Mouse (Mus musculus): ENCODE results near the gene Tcte2. TPM values are rescaled to one million over a fixed set of nuclear protein-coding genes. Genes with fewer than 3 reads are reported as not detected.
"Not testable (repeated sequence)": the region's sequence is repeated elsewhere in the genome, so short reads cannot be mapped to it uniquely, and the experiment has no call there.

The Tcte2 gene
- 0.25 TPM in 1 of 2 replicates, not detected in the other for total RNA-seq (2017)

DNA sequence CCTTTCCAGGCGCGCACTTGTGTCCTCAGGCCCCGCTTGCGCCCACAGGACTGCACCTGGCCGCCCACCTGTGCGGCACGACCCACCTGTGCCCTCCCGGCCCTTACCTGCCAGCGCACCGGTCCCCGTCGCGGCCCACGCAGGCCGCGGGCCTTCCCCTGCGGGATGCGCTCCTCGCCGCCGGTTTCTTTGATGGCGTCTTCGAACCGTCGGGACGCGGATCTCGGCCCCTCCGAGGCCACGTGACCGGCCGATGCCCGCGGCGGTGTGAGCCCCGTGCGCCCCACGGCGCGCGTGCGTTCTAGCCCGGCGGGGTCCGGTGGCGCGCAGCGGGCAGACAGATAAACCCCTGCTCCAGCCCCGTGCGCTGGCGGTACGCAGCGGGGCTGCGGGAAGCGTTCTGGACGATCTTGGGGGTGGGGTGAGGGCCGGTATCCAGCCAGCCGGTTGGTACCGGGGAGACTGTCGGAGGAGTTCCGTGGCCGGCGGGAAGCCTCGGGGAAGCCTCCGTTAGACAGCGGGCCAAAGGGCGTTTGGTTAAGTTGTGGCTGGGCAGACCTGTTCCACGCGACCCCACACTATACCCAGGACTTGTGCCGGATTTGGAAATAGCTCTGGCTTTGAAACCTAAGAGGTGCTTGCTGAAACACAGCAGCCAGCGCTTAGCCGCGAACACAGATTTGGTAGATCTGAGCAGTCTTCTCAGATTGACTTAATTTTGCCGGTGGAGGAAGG, at the start of gene Tcte2:
Tcte2 (minus strand) TSS at position 647 of the 735 bp plus-strand sequence.
- ATAC-seq (replicated peaks in 1 of 2; ENCODE audit: insufficient read depth in 1 of 2, low FRiP score in 2 of 2, low TSS enrichment in 1 of 2, low read depth in 1 of 2, poor library complexity in 2 of 2, severe bottlenecking in 2 of 2): peak in 1 of 2 experiments; percentile 33; a peak in 3 of 4 replicates

DNA sequence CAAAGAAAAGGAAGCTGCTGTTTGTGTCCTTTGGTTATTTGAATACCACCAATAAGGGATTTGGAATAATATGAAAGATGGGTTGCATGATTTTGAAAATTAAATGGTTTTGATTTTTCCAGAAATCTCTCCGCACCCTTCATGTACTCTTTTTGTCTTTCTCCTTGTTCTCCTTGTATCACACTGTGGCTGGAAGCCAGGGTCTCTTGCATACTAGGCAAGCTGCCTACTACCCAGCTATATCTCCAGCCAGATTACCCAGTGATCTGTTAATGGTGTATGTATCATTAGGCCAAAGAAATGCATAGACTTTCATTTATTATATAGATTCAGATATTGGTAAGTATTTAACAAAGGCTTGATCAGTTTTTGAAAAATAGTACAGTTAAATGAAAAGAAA, 44.4 kb upstream of the Tcte2 start:
- ATAC-seq (replicated peaks in 1 of 2; ENCODE audit: insufficient read depth in 1 of 2, low FRiP score in 2 of 2, low TSS enrichment in 1 of 2, low read depth in 1 of 2, poor library complexity in 2 of 2, severe bottlenecking in 2 of 2): no peak

DNA sequence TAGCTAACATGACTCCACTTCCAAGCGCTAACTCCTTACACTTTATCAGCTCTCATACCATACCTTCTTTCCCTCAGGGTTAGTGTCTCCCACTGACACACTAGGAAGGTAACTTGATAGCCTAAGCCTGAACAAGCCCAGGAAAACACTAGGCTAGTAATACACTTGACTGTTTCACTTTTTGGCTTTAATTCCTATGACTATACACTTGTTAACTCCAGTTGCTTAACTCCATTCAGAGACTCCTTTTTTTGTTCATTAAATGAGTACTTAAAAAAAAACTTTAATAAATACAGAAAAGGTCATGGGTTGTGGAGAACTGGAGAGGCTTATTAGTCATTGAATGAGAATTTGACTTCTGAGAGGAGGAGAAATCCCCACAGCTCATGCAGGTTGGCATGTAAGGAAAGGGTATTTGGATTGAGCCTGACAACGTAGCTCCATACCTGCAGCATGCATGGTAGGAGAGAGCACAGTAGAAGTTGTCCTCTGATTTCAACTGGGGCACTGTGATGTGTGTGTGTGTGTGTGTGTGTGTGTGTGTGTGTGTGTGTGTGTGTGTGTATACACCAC, 41.3 kb upstream of the Tcte2 start:
- ATAC-seq (replicated peaks in 1 of 2; ENCODE audit: insufficient read depth in 1 of 2, low FRiP score in 2 of 2, low TSS enrichment in 1 of 2, low read depth in 1 of 2, poor library complexity in 2 of 2, severe bottlenecking in 2 of 2): no peak

- no peak for ATAC-seq (replicated peaks in 1 of 2; ENCODE audit: insufficient read depth in 1 of 2, low FRiP score in 2 of 2, low TSS enrichment in 1 of 2, low read depth in 1 of 2, poor library complexity in 2 of 2, severe bottlenecking in 2 of 2)
These were observed 36.1 kb upstream of the Tcte2 start for GRCm38 (mm10) chr17:13797691-13798090.

GRCm38 (mm10) chr17:13790033-13790432, 28.4 kb upstream of the Tcte2 start:
- not testable (repeated sequence) for ATAC-seq (replicated peaks in 1 of 2; ENCODE audit: insufficient read depth in 1 of 2, low FRiP score in 2 of 2, low TSS enrichment in 1 of 2, low read depth in 1 of 2, poor library complexity in 2 of 2, severe bottlenecking in 2 of 2)

GRCm38 (mm10) chr17:13783469-13783868, 21.8 kb upstream of the Tcte2 start:
- ATAC-seq (replicated peaks in 1 of 2; ENCODE audit: insufficient read depth in 1 of 2, low FRiP score in 2 of 2, low TSS enrichment in 1 of 2, low read depth in 1 of 2, poor library complexity in 2 of 2, severe bottlenecking in 2 of 2): no peak

DNA sequence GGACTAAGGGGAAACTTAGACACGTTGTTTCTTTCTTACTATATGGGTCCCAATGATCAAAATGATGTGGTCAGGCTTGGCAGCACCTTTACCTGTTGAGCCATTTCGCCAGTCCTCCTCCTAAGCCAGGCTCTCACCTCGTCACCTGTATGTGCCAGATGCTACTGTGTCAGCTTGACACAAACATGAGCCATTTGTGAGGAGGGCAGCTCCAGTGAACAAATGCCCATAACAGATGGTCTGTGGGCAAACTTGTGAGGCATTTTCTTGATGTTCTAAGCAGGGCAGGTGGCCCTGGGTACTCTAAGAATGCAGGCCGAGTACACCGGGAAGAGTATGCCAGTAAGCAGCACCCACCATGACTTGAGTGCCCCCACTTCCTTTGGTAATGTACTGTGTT, 20.3 kb upstream of the Tcte2 start:
- ATAC-seq (replicated peaks in 1 of 2; ENCODE audit: insufficient read depth in 1 of 2, low FRiP score in 2 of 2, low TSS enrichment in 1 of 2, low read depth in 1 of 2, poor library complexity in 2 of 2, severe bottlenecking in 2 of 2): no peak

GRCm38 (mm10) chr17:13778865-13779264, 17.2 kb upstream of the Tcte2 start:
- no peak for ATAC-seq (replicated peaks in 1 of 2; ENCODE audit: insufficient read depth in 1 of 2, low FRiP score in 2 of 2, low TSS enrichment in 1 of 2, low read depth in 1 of 2, poor library complexity in 2 of 2, severe bottlenecking in 2 of 2)

DNA sequence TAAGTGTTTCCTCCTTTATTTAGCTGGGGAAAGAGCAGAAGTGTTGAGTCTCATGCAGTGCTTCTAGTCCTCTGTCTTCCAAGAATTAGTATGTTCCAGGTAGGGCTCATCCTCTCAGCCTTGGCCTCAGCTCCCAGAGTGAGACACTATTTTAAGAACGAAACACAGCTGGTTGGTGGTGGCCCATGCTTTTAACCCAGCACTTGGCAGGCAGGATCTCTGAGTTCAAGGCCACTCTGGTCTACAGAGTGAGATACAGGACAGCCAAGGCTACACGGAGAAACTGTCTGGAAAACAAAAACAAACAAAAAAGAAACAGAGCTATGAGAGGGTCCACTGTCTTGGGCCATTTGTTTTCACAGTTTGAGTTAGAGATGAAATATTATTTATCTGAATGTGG, 16.1 kb upstream of the Tcte2 start:
- no peak for ATAC-seq (replicated peaks in 1 of 2; ENCODE audit: insufficient read depth in 1 of 2, low FRiP score in 2 of 2, low TSS enrichment in 1 of 2, low read depth in 1 of 2, poor library complexity in 2 of 2, severe bottlenecking in 2 of 2)

- no peak for ATAC-seq (replicated peaks in 1 of 2; ENCODE audit: insufficient read depth in 1 of 2, low FRiP score in 2 of 2, low TSS enrichment in 1 of 2, low read depth in 1 of 2, poor library complexity in 2 of 2, severe bottlenecking in 2 of 2)
These were observed 7.6 kb upstream of the Tcte2 start for GRCm38 (mm10) chr17:13769256-13769655.

- no peak for ATAC-seq (replicated peaks in 1 of 2; ENCODE audit: insufficient read depth in 1 of 2, low FRiP score in 2 of 2, low TSS enrichment in 1 of 2, low read depth in 1 of 2, poor library complexity in 2 of 2, severe bottlenecking in 2 of 2)
These were observed 6.9 kb upstream of the Tcte2 start for GRCm38 (mm10) chr17:13768531-13768930.

DNA sequence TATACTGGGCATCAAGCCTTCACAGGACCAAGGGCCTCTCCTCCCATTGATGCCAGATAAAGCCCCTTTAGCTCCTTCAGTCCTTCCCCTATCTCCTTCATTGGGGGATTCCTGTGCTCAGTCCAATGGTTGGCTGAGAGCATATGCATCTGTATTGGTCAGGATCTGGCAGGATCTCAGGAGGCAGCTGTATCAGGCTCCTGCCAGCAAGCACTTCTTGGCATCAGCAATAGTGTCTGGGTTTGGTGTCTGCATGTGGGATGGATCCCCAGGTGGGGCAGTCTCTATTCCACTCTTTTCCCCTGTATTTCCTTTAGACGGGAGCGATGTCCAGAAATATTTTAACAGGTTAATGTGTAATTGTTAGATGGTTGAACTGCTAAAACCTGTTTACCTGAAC, 3.3 kb upstream of the Tcte2 start:
- not testable (repeated sequence) for ATAC-seq (replicated peaks in 1 of 2; ENCODE audit: insufficient read depth in 1 of 2, low FRiP score in 2 of 2, low TSS enrichment in 1 of 2, low read depth in 1 of 2, poor library complexity in 2 of 2, severe bottlenecking in 2 of 2)

DNA sequence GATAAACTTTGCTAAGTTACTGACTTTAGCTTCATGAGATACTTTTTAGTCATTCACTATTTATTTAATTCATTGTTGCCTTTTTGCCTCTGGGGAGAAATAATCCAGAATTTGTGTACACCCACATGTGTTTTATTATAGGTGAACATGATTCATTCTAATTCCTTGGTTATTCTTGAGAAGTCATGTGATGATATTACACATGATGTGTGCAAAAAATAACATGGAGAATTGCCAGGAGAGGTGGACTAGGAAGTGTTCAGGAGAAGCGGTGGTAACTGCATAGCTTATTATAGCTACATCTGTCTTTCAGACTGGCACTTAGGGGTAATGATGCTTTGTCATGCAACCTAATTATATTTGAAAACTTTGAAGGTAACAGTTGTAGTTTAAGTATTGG, 2.2 kb upstream of the Tcte2 start:
- ATAC-seq (replicated peaks in 1 of 2; ENCODE audit: insufficient read depth in 1 of 2, low FRiP score in 2 of 2, low TSS enrichment in 1 of 2, low read depth in 1 of 2, poor library complexity in 2 of 2, severe bottlenecking in 2 of 2): no peak

DNA sequence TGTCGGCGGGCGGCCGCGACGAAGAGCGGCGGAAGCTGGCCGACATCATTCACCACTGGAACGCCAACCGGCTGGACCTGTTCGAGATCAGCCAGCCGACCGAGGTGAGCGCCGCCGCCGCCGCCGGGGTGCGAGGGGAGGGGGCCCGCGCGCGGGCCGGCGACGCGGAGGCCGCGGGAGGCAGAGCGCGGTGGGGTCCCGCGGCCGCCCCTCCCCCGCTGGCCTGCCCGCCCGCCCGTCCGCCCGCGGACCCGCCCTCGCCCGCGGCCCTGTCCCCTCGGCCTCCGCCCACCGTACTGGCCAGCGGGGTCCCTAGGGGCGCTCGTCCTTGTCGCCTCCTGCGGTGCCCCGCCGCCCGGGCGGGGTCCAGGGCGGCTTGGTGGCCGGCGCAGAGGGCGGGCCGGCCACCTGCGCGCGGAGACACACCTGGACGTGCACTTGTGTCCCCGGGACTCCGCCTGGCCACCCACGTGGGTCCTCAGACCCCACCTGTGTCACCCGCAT, 898 bp downstream of the Tcte2 start:
- no peak for ATAC-seq (replicated peaks in 1 of 2; ENCODE audit: insufficient read depth in 1 of 2, low FRiP score in 2 of 2, low TSS enrichment in 1 of 2, low read depth in 1 of 2, poor library complexity in 2 of 2, severe bottlenecking in 2 of 2)

DNA sequence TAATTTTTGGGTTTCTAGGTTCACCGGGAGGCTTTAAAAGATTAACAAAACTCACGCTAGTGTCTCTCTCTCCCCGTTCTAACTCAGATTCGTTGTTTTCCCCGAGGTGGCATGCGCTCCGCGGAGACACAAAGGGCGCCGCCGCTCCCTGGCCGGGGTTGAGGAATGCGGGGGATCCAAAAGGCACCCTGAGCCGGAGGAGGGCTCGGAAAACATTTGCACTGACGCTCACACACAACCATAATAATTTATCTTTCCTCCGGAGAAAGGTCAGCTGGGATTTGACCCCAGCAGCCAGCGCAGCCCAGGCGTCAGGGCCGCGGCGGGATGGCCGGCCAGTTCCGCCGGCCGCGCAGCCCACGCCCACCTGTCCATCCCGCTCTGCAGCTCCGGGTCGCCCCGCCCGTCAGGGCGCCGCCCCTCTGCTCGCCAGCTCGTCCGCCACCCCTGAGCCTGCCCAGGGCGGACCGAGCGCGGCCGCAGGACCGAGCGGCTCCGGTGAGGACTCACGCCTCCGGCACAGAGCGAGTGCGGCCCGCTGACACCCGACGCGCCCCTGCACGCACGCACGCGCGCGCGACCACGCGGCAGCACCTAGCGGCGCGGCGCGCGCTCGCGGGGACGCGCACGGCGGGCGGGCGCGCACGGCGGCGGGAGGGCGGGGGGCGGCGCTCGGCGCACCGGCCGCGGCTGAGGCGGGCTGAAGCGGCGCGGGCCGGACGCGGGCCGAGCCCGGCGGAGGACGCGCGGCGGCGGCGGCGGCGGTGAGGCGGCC, 1.6 kb downstream of the Tcte2 start, which contains the start of gene Afdn:
Afdn (plus strand) TSS at position 687 of the 775 bp plus-strand sequence.
- ATAC-seq (replicated peaks in 1 of 2; ENCODE audit: insufficient read depth in 1 of 2, low FRiP score in 2 of 2, low TSS enrichment in 1 of 2, low read depth in 1 of 2, poor library complexity in 2 of 2, severe bottlenecking in 2 of 2): peak; percentile 72 to 77

- no peak for ATAC-seq (replicated peaks in 1 of 2; ENCODE audit: insufficient read depth in 1 of 2, low FRiP score in 2 of 2, low TSS enrichment in 1 of 2, low read depth in 1 of 2, poor library complexity in 2 of 2, severe bottlenecking in 2 of 2)
These were observed 2.3 kb downstream of the Tcte2 start for GRCm38 (mm10) chr17:13759156-13759852.

- ATAC-seq (replicated peaks in 1 of 2; ENCODE audit: insufficient read depth in 1 of 2, low FRiP score in 2 of 2, low TSS enrichment in 1 of 2, low read depth in 1 of 2, poor library complexity in 2 of 2, severe bottlenecking in 2 of 2): no peak
These were observed 3.0 kb downstream of the Tcte2 start for GRCm38 (mm10) chr17:13758586-13758985.

Measured in hematopoietic stem cell, adult 5-6 weeks (primary cell).